Mouse (Mus musculus) forebrain, postnatal 0 days (tissue): ENCODE results near the gene Shisa3. TPM values are rescaled to one million over a fixed set of nuclear protein-coding genes. Genes with fewer than 3 reads are reported as not detected.

Experiments used
- ATAC-seq: fragments of 200-750 bp; cut with Nextera tagmentation; 2 replicates; pipeline ENCODE4 v1.8.0; 2017; ENCODE audit warnings: mild to moderate bottlenecking, moderate library complexity
- DNase-seq: peaks from one replicate; pipeline ENCODE4 v3.0.0-alpha.2; 2015
- H3K27ac ChIP-seq: fragments of 300-500 bp; sonication (generic); 2 replicates; pipeline ENCODE4 v1.5.1; 2014; ENCODE audit warnings: low read depth, mild to moderate bottlenecking, antibody characterized with exemption, low read length, moderate library complexity, mixed read lengths
- H3K27me3 ChIP-seq: fragments of 300-500 bp; sonication (generic); 2 replicates; pipeline ENCODE4 v1.6.1; 2014; ENCODE audit warnings: mild to moderate bottlenecking, low read length, mixed read lengths; ENCODE audit not compliant: insufficient read depth
- H3K36me3 ChIP-seq: fragments of 300-500 bp; sonication (generic); 2 replicates; pipeline ENCODE4 v1.6.1; 2014; ENCODE audit warnings: mild to moderate bottlenecking, moderate library complexity; ENCODE audit not compliant: insufficient read depth
- H3K4me1 ChIP-seq: fragments of 300-500 bp; sonication (generic); 2 replicates; pipeline ENCODE4 v1.6.1; 2014; ENCODE audit warnings: antibody characterized with exemption; ENCODE audit not compliant: insufficient read depth
- H3K4me2 ChIP-seq: fragments of 300-500 bp; sonication (generic); 2 replicates; pipeline ENCODE4 v1.6.1; 2014; ENCODE audit warnings: low read depth, mild to moderate bottlenecking, moderate library complexity
- H3K4me3 ChIP-seq: fragments of 300-500 bp; sonication (generic); 2 replicates; pipeline ENCODE4 v1.5.1; 2014; ENCODE audit warnings: low read depth, low read length, mixed read lengths
- H3K9ac ChIP-seq: fragments of 300-500 bp; sonication (generic); 2 replicates; pipeline ENCODE4 v1.6.1; 2014; ENCODE audit warnings: mild to moderate bottlenecking
- H3K9me3 ChIP-seq: fragments of 300-500 bp; sonication (generic); 2 replicates; pipeline ENCODE4 v1.6.1; 2016; ENCODE audit warnings: low read length
- CTCF ChIP-seq: sonication (generic); IDR thresholded peaks from 2 replicates; pipeline ENCODE4 v1.5.1; 2016; ENCODE audit warnings: antibody characterized with exemption, control low read depth, low read depth
- whole genome bisulfite sequencing: fragments of 180-500 bp; shearing (Covaris S2); extraction: QIAGEN DNeasy Blood & Tissue Kit; methylation state at CpG from one replicate; pipeline ENCODE4 v1.1.7; 2014; 5-methylcytosine and 5-hydroxymethylcytosine counted together
- polyA plus RNA-seq: library from polyadenylated mRNA; unstranded; fragments of >200 nt; fragmentation: Nextera tagmentation; extraction: Ambion mirVana; gene quantifications from 2 replicates; pipeline ENCODE4 v1.2.1, GENCODE M21; 2015
- total RNA-seq: library from RNA; depleted of rRNA; stranded (reverse); fragments of >200 nt; gene quantifications from 2 replicates; pipeline ENCODE4 v1.2.3, GENCODE M21; 2014

Shisa3 gene
- total and polyA plus RNA-seq, 2 experiments from 2014 or later: 0.62 to 1.4 TPM

DNA sequence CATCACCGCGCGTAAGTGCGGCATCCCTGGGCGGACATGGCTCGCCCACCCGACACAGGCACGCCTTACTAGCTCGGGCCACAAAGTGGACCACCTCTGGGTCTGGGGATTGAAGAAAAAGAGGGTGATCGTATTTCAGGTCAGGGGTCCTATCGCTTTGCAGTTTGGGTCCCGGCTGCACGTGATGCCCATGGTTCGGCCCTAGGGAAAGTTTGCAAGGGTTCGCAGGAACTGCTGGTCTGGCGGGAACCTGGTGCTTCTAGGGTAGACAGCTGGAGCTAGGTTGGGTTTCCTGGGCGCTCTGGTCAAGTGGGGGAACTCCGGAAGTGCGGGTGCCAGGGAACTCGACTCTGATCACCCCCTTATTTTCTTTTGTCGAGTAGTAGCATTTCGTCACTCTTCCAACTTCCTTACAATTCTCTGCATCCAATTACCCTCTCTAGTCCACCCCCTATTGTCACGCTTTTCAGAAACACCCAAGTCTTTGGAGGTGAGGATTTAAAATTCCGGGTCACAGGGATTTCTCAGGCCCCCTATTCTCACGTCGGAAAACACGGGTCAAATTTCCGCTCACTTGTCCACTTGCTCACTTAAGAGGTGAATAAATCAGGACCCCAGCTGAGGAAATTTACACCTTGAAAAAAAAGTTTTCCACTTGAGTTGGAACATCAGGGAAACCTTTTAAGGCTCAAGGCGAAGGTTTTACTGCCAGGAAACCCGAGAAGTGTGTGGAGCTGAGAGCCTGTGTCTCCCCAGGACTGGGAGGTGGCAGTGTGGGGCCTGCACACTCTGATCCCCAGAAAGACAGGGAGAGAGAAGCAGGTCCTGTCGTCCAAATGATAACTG, 1.2 kb downstream of the Shisa3 start:
- peak overlapping the region; percentile 39 for H3K4me3 ChIP-seq
- DNase-seq (no peak), ATAC-seq (no peak)
- peaks cover 6% of the 10 kb centered on the region; the same call in 1 of the 2 replicates for H3K4me1 ChIP-seq
- H3K27me3 ChIP-seq: peaks cover 35% of the 10 kb centered on the region
- H3K9me3 ChIP-seq: no peaks in the 10 kb centered on the region
- no peak overlapping the region for H3K9ac ChIP-seq
- H3K27ac ChIP-seq: no peak overlapping the region
- H3K4me2 ChIP-seq: peak overlapping the region; percentile 66
- H3K36me3 ChIP-seq: no peaks in the 10 kb centered on the region
- WGBS: 10% methylated on average over 31 of the region's 31 CpGs
- no peak for TF ChIP-seq CTCF

GRCm38 (mm10) chr5:67609520-67609837, 1.8 kb downstream of the Shisa3 start:
- ATAC-seq (no peak), DNase-seq (no peak)
- H3K4me2 ChIP-seq: no peak overlapping the region
- TF ChIP-seq CTCF: no peak
- peaks cover 6% of the 10 kb centered on the region; the same call in 1 of the 2 replicates for H3K4me1 ChIP-seq
- 34% methylated on average over 2 of the region's 2 CpGs for WGBS
- no peak overlapping the region for H3K9ac ChIP-seq
- no peaks in the 10 kb centered on the region for H3K9me3 ChIP-seq
- H3K27me3 ChIP-seq: peaks cover 35% of the 10 kb centered on the region
- H3K36me3 ChIP-seq: no peaks in the 10 kb centered on the region
- no peak overlapping the region for H3K4me3 ChIP-seq
- no peak overlapping the region for H3K27ac ChIP-seq

- no peak for DNase-seq
- WGBS: 85% methylated on average over 12 of the region's 12 CpGs
Observed at GRCm38 (mm10) chr5:67621230-67621629, 13.5 kb downstream of the Shisa3 start.

DNA sequence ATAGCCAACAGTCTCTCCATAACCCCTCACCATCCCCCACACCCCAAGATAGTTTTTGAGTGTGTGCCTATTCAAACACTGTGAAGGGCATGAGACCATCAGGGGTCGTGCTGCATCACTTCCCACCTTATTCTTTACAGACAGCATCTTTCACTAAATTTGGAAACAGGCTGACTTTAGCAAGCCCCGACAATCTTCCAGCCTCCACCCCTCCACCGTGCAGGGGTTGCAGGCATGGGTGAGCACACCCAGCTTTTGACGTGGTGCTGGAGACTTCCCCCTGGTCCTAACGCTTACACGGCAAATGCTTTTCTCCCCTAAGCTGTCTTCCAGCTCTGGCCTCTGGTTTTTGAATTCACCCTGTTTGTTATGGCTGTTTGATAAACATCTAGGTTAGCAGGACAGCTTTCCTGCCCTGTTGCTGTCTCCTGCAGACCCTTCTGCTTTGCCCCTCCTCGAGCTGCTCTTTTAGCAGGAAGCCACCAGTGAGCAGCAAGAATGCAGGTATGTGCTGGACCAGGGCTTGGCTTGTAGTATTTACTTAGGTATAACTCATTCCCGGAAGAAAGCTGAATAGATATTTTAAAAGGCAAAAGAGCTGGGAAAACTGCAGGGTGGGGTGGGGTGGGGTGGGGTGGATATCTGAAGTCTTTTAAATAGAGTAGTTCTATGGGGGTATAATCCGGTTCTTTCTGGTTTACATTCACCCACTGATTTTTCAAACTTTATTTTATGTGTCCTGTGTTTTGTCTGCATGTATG, 20.7 kb downstream of the Shisa3 start:
- H3K9ac ChIP-seq: no peak overlapping the region
- no peaks in the 10 kb centered on the region for H3K4me1 ChIP-seq
- H3K9me3 ChIP-seq: no peaks in the 10 kb centered on the region
- H3K36me3 ChIP-seq: peaks cover 15% of the 10 kb centered on the region
- no peak overlapping the region for H3K27ac ChIP-seq
- no peak for ATAC-seq
- no peaks in the 10 kb centered on the region for H3K27me3 ChIP-seq
- 79% methylated on average over 9 of the region's 9 CpGs for WGBS
- no peak for DNase-seq
- no peak for TF ChIP-seq CTCF
- H3K4me3 ChIP-seq: no peak overlapping the region
- H3K4me2 ChIP-seq: no peak overlapping the region

More at GRCm38 (mm10) chr5:67621230-67621629, 13.5 kb downstream of the Shisa3 start:
- Histone ChIP-seq H3K4me2 (no peak overlapping the region), H3K27ac (no peak overlapping the region), H3K9me3 (no peaks in the 10 kb centered on the region), H3K36me3 (peaks cover 25% of the 10 kb centered on the region), H3K4me3 (no peak overlapping the region), H3K4me1 (no peaks in the 10 kb centered on the region), H3K9ac (no peak overlapping the region), H3K27me3 (no peaks in the 10 kb centered on the region)
- no peak for TF ChIP-seq CTCF
- ATAC-seq: no peak

GRCm38 (mm10) chr5:67629440-67629839, 21.8 kb downstream of the Shisa3 start:
- TF ChIP-seq CTCF: no peak
- WGBS: 67% methylated on average over 7 of the region's 7 CpGs

DNA sequence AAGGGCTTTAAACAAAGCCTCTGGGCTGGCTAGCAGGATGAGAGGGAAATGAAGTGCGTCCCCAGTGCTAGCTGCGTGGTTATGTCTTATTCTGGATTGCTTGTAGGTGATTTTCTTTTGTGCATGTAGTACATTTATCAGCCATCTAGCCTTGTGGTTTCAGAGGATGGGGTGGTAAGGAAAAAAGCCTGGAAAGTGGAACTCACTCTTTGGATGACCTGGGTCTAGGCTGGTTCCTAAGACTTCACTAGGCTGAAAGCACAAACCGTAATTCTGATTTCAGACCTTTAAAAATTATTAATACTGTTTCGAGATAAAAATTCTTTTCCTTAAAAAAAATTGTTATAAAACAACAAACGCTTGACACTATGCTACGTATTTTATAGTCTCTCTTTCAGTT, 22.2 kb downstream of the Shisa3 start:
- 91% methylated on average over 6 of the region's 6 CpGs for WGBS
- no peak for DNase-seq
- H3K4me2 ChIP-seq: no peak overlapping the region

More at GRCm38 (mm10) chr5:67629440-67629839, 21.8 kb downstream of the Shisa3 start:
- H3K27ac ChIP-seq: no peak overlapping the region
- no peak overlapping the region for H3K4me3 ChIP-seq
- DNase-seq (no peak), ATAC-seq (no peak)
- no peaks in the 10 kb centered on the region for H3K9me3 ChIP-seq
- H3K4me2 ChIP-seq: no peak overlapping the region
- H3K4me1 ChIP-seq: no peaks in the 10 kb centered on the region
- no peaks in the 10 kb centered on the region for H3K27me3 ChIP-seq
- peaks cover 15% of the 10 kb centered on the region for H3K36me3 ChIP-seq
- no peak overlapping the region for H3K9ac ChIP-seq

GRCm38 (mm10) chr5:67631261-67631660, 23.6 kb downstream of the Shisa3 start:
- H3K27me3 ChIP-seq: no peaks in the 10 kb centered on the region
- ATAC-seq (no peak), DNase-seq (no peak)
- no peaks in the 10 kb centered on the region for H3K4me1 ChIP-seq
- no peak overlapping the region for H3K9ac ChIP-seq
- peaks cover 16% of the 10 kb centered on the region for H3K36me3 ChIP-seq
- no peak overlapping the region for H3K27ac ChIP-seq
- no peak for TF ChIP-seq CTCF
- no peak overlapping the region for H3K4me3 ChIP-seq
- H3K4me2 ChIP-seq: no peak overlapping the region
- no peaks in the 10 kb centered on the region for H3K9me3 ChIP-seq
- WGBS: 94% methylated on average over 12 of the region's 12 CpGs

More for the DNA sequence above, 22.2 kb downstream of the Shisa3 start:
- no peak for ATAC-seq
- Histone ChIP-seq H3K4me1 (no peaks in the 10 kb centered on the region), H3K36me3 (peaks cover 15% of the 10 kb centered on the region), H3K27ac (no peak overlapping the region), H3K9me3 (no peaks in the 10 kb centered on the region), H3K4me3 (no peak overlapping the region), H3K9ac (no peak overlapping the region), H3K27me3 (no peaks in the 10 kb centered on the region)
- no peak for TF ChIP-seq CTCF
